Mouse (Mus musculus) lung, postnatal 14 days (tissue): Measurements from ENCODE around the gene Olfr690.
"Not testable (repeated sequence)": the region's sequence is repeated elsewhere in the genome, so short reads cannot be mapped to it uniquely, and the experiment has no call there.

Experiments used
- DNase-seq: peaks from one replicate; pipeline ENCODE4 v3.0.0; 2021

Gene Olfr690

GRCm38 (mm10) chr7:105334004-105334403, at the start of gene Olfr690:
Gene Olfr690 (minus strand): TSS chr7:105334104.
- DNase-seq = no peak

- no peak for DNase-seq
These were observed 46.4 kb upstream of the Olfr690 start for GRCm38 (mm10) chr7:105380329-105380728.

- DNase-seq = no peak
These were observed 41.0 kb upstream of the Olfr690 start, which contains the start of gene Gm5901 for GRCm38 (mm10) chr7:105374866-105375265. Gene Gm5901 (plus strand): TSS chr7:105375038.

- no peak for DNase-seq
These were observed 40.1 kb upstream of the Olfr690 start for GRCm38 (mm10) chr7:105373976-105374375.

GRCm38 (mm10) chr7:105373509-105373908, 39.6 kb upstream of the Olfr690 start:
- DNase-seq = peak; percentile 9

- no peak for DNase-seq
These were observed 39.0 kb upstream of the Olfr690 start for GRCm38 (mm10) chr7:105372912-105373311.

- no peak for DNase-seq
These were observed 34.6 kb upstream of the Olfr690 start for GRCm38 (mm10) chr7:105368521-105368920.

GRCm38 (mm10) chr7:105367930-105368329, 34.0 kb upstream of the Olfr690 start, which contains the start of gene Olfr692:
Gene Olfr692 (plus strand): TSS chr7:105368230.
- no peak for DNase-seq

- no peak for DNase-seq
These were observed 33.4 kb upstream of the Olfr690 start for GRCm38 (mm10) chr7:105367268-105367667.

- no peak for DNase-seq
These were observed 27.8 kb upstream of the Olfr690 start for GRCm38 (mm10) chr7:105361713-105362112.

GRCm38 (mm10) chr7:105356487-105356886, 22.6 kb upstream of the Olfr690 start:
- not testable (repeated sequence) for DNase-seq

- not testable (repeated sequence) for DNase-seq
These were observed 22.2 kb upstream of the Olfr690 start for GRCm38 (mm10) chr7:105356064-105356463.

GRCm38 (mm10) chr7:105342752-105343151, 8.8 kb upstream of the Olfr690 start:
- no peak for DNase-seq

- no peak for DNase-seq
These were observed 8.3 kb upstream of the Olfr690 start, which contains the start of gene Olfr691 for GRCm38 (mm10) chr7:105342170-105342569. Gene Olfr691 (minus strand): TSS chr7:105342270.

GRCm38 (mm10) chr7:105325302-105325701, 8.6 kb downstream of the Olfr690 start:
- no peak for DNase-seq

- DNase-seq = no peak
These were observed 23.0 kb downstream of the Olfr690 start, which contains the start of gene Olfr689 for GRCm38 (mm10) chr7:105310865-105311264. Gene Olfr689 (plus strand): TSS chr7:105311165.

- DNase-seq = no peak
These were observed 43.9 kb downstream of the Olfr690 start for GRCm38 (mm10) chr7:105290051-105290450.

- no peak for DNase-seq
These were observed 46.1 kb downstream of the Olfr690 start, which contains the start of gene Olfr688 for GRCm38 (mm10) chr7:105287795-105288194. Gene Olfr688 (plus strand): TSS chr7:105288095.
